Mouse (Mus musculus): ENCODE measurements around the gene Tpcn2. TPM values are rescaled to one million over a fixed set of nuclear protein-coding genes. Genes with fewer than 3 reads are reported as not detected.

Tpcn2 gene
- polyA plus RNA-seq, 1 experiment = 7.4 TPM

GRCm38 (mm10) chr7:145312137-145312536 is 28.3 kb upstream of the Tpcn2 start:
- TF ChIP-seq POLR2A (IDR thresholded peaks at IDR 0.05; ENCODE audit: extremely low read depth, insufficient read depth, low read length) (no peak), CTCF (IDR thresholded peaks at IDR 0.05; ENCODE audit: extremely low read depth, insufficient read depth, low read length) (no peak)

DNA sequence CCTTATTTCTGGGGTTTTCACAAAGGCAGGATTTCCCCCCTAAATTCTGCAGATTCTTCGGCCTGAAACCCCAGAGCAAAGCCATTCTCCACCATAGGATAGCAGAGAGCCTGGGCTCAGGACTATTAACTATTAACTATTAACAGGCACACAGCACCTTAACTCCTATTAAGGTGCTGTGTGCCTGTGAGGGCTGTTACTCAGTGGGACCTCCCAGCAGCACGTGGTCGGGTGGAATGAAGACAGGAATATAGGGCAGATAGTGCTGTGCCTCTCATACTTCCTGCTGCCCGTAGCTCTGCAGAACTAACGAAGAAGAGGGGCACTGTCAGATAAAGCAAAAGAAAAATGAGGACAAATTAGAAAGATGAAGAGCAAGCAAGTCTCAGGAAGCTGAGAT is 26.7 kb upstream of the Tpcn2 start:
- Histone ChIP-seq H3K4me3 (ENCODE audit: insufficient read depth, low read length) (no peak overlapping the region), H3K4me1 (ENCODE audit: control insufficient read depth, insufficient read depth, low read length) (no peaks in the 10 kb centered on the region), H3K27ac (ENCODE audit: insufficient read depth, low read length) (no peak overlapping the region)
- TF ChIP-seq CTCF (IDR thresholded peaks at IDR 0.05; ENCODE audit: extremely low read depth, insufficient read depth, low read length) (no peak), POLR2A (IDR thresholded peaks at IDR 0.05; ENCODE audit: extremely low read depth, insufficient read depth, low read length) (no peak)

More at GRCm38 (mm10) chr7:145312137-145312536, 28.3 kb upstream of the Tpcn2 start:
- Histone ChIP-seq H3K4me3 (ENCODE audit: insufficient read depth, low read length) (no peak overlapping the region), H3K4me1 (ENCODE audit: control insufficient read depth, insufficient read depth, low read length) (no peaks in the 10 kb centered on the region), H3K27ac (ENCODE audit: insufficient read depth, low read length) (no peak overlapping the region)

DNA sequence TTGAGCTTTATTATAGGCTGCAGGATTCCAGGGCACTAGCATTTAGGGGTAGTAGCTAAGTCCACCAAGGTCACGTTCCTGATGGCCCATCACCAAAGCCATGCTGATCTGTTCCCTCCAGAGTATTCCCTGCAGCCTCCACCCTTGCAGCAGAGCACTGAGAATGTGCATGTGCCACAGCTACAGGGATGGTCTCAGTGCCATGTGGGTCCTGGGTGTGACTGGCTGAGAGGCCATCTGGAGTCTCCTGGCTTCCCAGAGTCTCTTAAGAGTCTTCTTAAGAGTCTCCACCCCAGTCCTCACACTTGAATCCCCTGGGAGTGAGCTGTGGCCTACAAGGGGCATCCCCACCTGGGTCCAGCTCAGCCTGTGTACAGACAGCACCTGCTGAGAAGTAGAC is 26.1 kb upstream of the Tpcn2 start:
- TF ChIP-seq CTCF (IDR thresholded peaks at IDR 0.05; ENCODE audit: extremely low read depth, insufficient read depth, low read length) = no peak
- no peak for TF ChIP-seq POLR2A (IDR thresholded peaks at IDR 0.05; ENCODE audit: extremely low read depth, insufficient read depth, low read length)
- Histone ChIP-seq H3K4me3 (ENCODE audit: insufficient read depth, low read length) (no peak overlapping the region), H3K4me1 (ENCODE audit: control insufficient read depth, insufficient read depth, low read length) (no peaks in the 10 kb centered on the region), H3K27ac (ENCODE audit: insufficient read depth, low read length) (no peak overlapping the region)

GRCm38 (mm10) chr7:145308866-145309265 is 25.1 kb upstream of the Tpcn2 start:
- H3K4me1 ChIP-seq (ENCODE audit: control insufficient read depth, insufficient read depth, low read length) = no peaks in the 10 kb centered on the region
- H3K4me3 ChIP-seq (ENCODE audit: insufficient read depth, low read length) = no peak overlapping the region
- TF ChIP-seq CTCF (IDR thresholded peaks at IDR 0.05; ENCODE audit: extremely low read depth, insufficient read depth, low read length) = no peak
- TF ChIP-seq POLR2A (IDR thresholded peaks at IDR 0.05; ENCODE audit: extremely low read depth, insufficient read depth, low read length) = no peak
- H3K27ac ChIP-seq (ENCODE audit: insufficient read depth, low read length) = no peak overlapping the region

GRCm38 (mm10) chr7:145308061-145308675 is 24.4 kb upstream of the Tpcn2 start:
- Histone ChIP-seq H3K4me3 (ENCODE audit: insufficient read depth, low read length) (no peak overlapping the region), H3K27ac (ENCODE audit: insufficient read depth, low read length) (no peak overlapping the region), H3K4me1 (ENCODE audit: control insufficient read depth, insufficient read depth, low read length) (no peaks in the 10 kb centered on the region)
- TF ChIP-seq CTCF (IDR thresholded peaks at IDR 0.05; ENCODE audit: extremely low read depth, insufficient read depth, low read length) (no peak), POLR2A (IDR thresholded peaks at IDR 0.05; ENCODE audit: extremely low read depth, insufficient read depth, low read length) (no peak)

- no peak for TF ChIP-seq POLR2A (IDR thresholded peaks at IDR 0.05; ENCODE audit: extremely low read depth, insufficient read depth, low read length)
- no peak for TF ChIP-seq CTCF (IDR thresholded peaks at IDR 0.05; ENCODE audit: extremely low read depth, insufficient read depth, low read length)
- no peak overlapping the region for H3K4me3 ChIP-seq (ENCODE audit: insufficient read depth, low read length)
- H3K27ac ChIP-seq (ENCODE audit: insufficient read depth, low read length) = no peak overlapping the region
- no peaks in the 10 kb centered on the region for H3K4me1 ChIP-seq (ENCODE audit: control insufficient read depth, insufficient read depth, low read length)
Measured at GRCm38 (mm10) chr7:145307636-145308035, 23.8 kb upstream of the Tpcn2 start.

DNA sequence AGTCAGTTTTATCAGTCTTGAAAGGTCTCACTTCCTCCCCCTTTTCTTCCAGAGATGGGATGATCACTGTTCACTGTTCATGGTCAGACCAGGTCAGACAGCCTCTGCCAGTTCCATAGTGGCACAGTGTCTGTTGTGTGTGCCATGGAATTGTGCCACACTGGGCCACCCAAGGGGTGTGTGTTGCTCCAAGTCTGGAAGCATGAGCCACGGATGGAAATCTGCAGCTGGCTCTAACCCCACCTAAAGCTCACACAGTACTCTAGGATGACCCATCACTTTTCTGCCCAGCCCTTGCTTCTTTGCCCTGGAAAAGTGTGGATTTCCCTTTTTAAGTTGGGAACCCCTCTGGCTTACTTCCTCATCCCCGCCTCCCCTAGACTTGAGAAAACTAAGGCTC is 20.3 kb upstream of the Tpcn2 start:
- Histone ChIP-seq H3K27ac (ENCODE audit: insufficient read depth, low read length) (no peak overlapping the region), H3K4me3 (ENCODE audit: insufficient read depth, low read length) (no peak overlapping the region), H3K4me1 (ENCODE audit: control insufficient read depth, insufficient read depth, low read length) (peaks cover 3% of the 10 kb centered on the region; the same call in 1 of the 2 replicates)
- TF ChIP-seq CTCF (IDR thresholded peaks at IDR 0.05; ENCODE audit: extremely low read depth, insufficient read depth, low read length) = no peak
- no peak for TF ChIP-seq POLR2A (IDR thresholded peaks at IDR 0.05; ENCODE audit: extremely low read depth, insufficient read depth, low read length)

DNA sequence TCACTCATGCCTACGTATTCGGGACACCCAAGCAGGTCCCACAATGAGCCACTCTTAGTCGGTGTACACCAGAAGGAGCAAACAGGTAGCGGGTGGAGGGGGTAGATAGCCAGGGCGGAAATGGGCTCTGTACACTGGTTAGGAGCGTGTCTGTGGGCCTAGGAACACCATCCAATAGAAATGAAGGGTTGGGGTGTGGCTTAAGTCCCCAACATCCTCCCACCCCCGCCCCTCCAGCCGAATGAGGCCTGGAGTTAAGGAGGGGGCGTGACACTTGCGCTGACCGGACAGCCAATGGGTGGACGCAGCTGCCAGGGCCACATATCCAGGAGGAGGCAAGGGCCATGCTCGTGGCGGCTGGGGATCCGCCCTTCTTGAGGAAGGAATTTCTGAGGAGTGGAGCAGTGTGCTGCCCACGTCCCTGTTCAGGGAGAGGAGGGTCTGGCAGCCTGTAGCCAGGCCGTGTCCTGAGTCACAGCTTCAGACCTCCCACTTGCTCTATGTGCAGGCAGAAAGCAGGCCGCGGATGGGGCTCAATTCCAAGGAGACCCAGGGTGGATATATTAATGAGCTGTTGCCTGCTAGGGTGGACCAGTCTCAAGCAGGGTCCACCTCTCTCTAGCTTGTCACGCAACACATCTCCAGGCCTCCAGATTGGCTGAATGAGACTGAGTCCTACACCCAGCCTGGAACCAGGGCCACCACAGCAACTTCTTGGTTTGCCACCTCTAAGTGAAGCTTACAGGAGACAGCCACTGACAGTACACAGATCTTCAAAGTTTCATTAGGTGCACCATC is 18.9 kb upstream of the Tpcn2 start:
- TF ChIP-seq POLR2A (IDR thresholded peaks at IDR 0.05; ENCODE audit: extremely low read depth, insufficient read depth, low read length) = no peak
- TF ChIP-seq CTCF (IDR thresholded peaks at IDR 0.05; ENCODE audit: extremely low read depth, insufficient read depth, low read length) = no peak
- H3K27ac ChIP-seq (ENCODE audit: insufficient read depth, low read length) = no peak overlapping the region
- H3K4me1 ChIP-seq (ENCODE audit: control insufficient read depth, insufficient read depth, low read length) = peaks cover 4% of the 10 kb centered on the region; the same call in 1 of the 2 replicates
- H3K4me3 ChIP-seq (ENCODE audit: insufficient read depth, low read length) = no peak overlapping the region

DNA sequence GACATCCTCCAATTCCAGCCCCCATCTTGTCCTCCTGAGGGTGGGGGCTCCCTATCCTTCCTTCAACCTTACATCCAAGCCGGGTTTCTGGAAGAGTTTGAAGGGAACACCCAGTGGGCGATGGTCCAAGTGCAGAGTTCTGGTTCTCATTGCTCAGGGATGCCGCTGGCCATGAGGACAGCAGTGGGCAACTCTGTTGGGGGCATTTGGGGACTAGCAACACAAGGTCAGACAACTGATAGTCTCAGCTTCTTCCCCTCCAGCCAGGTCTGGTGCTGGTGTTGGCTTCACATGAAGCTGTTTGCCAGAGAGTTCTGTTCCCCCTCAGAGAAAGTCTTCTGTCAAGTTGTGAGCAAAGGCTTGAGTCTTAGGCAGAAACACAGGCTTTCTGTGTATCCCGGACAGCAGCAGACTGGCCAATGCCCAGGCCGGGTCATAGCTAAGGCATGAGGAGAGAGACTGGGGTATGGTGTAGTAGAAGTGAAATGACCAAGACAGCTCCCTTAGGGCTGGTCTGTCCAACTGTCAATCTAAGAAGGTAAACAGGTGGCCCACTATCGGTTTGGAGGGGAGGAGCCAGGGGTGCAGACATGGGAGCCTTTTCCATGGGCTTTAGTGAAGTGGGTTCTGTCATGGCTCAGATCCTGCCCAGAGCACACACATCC is 17.7 kb upstream of the Tpcn2 start:
- TF ChIP-seq POLR2A (IDR thresholded peaks at IDR 0.05; ENCODE audit: extremely low read depth, insufficient read depth, low read length) (no peak), CTCF (IDR thresholded peaks at IDR 0.05; ENCODE audit: extremely low read depth, insufficient read depth, low read length) (no peak)
- H3K4me3 ChIP-seq (ENCODE audit: insufficient read depth, low read length) = no peak overlapping the region

More for the DNA sequence above, 17.7 kb upstream of the Tpcn2 start:
- Histone ChIP-seq H3K27ac (ENCODE audit: insufficient read depth, low read length) (no peak overlapping the region), H3K4me1 (ENCODE audit: control insufficient read depth, insufficient read depth, low read length) (peaks cover 4% of the 10 kb centered on the region; the same call in 1 of the 2 replicates)
